Mouse (Mus musculus): ENCODE results near the gene Rpl14.

Rpl14 gene

GRCm38 (mm10) chr9:120575748-120576661, 4.8 kb downstream of the Rpl14 start:
- DNase-seq, result no peak

DNA sequence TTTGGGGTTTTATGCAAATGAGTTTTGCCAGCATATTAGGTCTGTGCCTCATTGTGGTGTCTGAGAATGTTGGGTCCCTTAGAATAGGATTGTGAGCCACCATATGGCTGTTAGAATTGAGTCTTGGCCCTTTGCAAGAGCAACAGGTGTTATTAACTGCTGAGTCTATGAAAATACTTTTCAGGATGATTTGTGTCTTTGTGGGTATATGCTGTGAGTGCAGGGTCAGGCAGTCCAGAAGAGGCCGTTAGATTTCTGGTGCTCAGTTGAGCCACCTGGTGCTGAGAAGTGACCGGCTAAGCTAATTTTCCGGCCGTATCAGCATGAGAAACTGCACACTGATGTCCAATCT, 5.4 kb downstream of the Rpl14 start:
- DNase-seq, result no peak

DNA sequence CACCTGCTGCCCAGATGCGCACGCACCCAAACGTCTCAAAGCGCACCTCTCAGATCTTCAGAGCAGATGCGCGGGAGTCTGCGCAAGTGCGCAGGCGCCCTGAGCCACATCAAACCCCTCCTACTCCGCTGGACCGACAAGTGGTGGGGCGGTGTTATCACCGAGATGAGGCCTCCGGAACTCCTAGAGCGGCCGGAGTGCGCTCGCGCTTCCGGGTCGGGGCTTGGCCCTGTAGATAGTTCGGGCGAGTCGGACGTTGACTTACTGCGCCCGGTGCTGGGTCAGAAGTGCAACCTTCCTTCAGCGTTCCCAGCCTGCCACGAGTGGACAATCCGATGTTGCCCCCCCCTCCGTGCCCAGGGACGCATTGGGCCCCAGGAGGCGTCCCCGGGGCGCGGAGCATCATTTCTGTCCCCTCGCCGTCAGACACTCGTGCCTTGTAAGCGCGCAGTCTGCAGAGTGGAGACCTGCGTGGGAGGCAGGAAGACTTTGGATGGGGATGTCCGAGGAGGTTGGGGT, 5.9 kb downstream of the Rpl14 start:
- DNase-seq, result peak; percentile 79 to 86

DNA sequence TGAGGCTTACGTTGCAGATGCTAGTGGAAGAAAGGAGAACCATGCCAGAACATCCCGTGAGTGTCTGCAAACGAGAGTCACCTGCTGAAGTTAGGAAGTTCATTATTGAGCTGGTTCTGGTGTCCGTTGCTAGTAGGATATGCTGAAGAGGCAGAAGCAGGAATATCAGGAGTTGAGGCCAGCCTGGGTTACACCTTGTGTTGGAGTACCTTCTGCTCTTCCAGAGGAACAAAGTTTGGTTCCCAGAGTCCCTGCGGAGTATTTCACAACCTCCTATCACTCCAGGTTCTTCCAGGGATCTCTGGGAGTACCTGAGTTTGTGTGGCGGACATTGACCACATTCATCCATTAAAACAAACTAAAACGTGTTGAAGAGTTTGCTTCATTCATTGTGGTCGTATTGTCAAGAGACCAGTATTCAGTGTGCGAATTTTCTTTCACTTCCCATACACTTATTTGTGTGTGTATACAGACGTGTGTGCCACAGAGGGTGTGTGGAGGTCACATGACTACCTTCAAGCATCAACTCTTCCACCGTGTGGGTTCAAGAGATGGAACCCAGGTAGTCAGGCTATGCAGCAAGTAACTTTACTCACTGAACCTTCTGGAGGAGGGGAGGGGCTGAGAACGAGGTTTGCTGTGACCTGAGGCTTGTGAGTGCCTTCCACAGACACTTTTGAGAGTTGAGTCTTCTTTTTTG, 6.6 kb downstream of the Rpl14 start:
- peak in 1 of 2 experiments; percentile 7 for DNase-seq

GRCm38 (mm10) chr9:120578701-120579100, 7.5 kb downstream of the Rpl14 start:
- DNase-seq, result no peak

GRCm38 (mm10) chr9:120579808-120580207, 8.6 kb downstream of the Rpl14 start:
- no peak for DNase-seq

DNA sequence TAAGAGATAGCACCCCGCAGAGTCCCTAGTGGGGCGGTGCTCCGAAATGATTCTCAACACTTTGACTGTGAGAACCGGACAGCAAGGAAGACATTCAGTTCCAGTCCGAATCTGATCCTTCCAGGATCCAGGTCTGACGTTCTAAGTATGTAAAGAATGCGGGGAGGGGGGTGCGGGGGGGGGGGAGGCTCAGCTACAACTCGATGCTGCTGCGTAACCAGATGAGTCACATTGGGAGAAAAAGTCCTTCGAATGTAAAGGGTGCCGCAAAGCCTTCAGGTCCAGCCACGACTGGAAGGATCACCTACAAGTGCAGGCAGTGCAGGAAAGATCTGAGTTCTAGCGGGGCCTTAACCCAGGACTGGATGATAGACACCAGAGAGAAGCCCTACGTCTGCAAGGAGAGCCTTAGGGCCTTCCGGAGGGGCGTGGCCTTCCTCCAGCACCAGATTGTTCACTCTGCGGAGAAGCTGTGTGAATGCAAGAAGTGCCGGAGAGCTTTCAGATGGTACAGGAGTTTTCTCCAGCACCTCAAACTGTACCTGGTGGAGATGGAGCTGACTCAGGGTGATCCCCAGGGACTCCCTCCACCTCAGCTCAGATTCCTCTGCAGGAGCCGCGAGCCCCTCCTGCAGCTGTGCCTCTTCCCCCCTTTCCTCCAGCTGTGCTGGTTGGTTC, 10.8 kb downstream of the Rpl14 start:
- DNase-seq, result no peak

GRCm38 (mm10) chr9:120582619-120583308, 11.5 kb downstream of the Rpl14 start:
- DNase-seq, result peak; percentile 81 to 86

DNA sequence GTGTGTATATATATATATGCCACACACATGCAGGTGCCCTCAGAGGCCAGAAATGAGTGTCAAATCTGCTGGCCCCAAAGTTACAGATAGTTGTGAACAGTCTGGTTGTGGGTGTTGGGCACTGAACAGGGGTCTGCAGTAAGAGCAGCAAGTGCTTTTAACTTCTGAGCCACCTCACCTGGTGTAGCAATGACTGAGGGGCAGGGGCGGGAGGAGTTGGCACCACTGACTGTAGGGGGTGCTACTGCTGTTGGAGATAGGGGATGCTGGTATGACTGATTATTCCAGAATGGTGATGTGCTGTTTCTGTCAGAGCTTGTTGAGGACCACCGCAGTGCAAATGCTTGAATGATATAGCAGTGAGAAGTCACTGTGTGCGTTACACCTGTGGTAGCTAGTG, 12.1 kb downstream of the Rpl14 start:
- no peak for DNase-seq

- peak; percentile 70 to 71 for DNase-seq
Observed at GRCm38 (mm10) chr9:120586546-120586945, 15.3 kb downstream of the Rpl14 start.

DNA sequence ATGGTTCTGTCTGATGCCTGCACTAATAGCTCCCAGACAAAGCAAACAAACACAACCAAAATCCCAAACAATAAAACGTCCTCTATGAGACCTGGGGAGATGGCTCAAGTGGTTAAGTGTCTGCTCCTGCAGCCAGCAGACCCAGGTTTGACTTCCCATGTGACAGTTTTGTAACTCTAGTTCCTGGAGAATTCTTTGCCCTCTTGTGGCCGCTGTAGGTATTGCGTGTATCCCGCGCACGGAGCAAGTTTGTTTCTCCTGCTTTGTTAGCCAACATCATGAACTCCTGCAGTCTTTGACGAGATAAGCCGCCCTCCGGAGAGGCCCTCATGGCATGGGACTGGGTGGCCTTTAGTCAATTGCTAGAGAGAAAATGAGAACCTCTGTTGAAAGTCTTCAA, 20.2 kb downstream of the Rpl14 start:
- peak; percentile 72 to 79 for DNase-seq

- DNase-seq, result no peak
Observed at GRCm38 (mm10) chr9:120593383-120594101, 22.3 kb downstream of the Rpl14 start.

GRCm38 (mm10) chr9:120594839-120595238, 23.6 kb downstream of the Rpl14 start:
- no peak for DNase-seq

DNA sequence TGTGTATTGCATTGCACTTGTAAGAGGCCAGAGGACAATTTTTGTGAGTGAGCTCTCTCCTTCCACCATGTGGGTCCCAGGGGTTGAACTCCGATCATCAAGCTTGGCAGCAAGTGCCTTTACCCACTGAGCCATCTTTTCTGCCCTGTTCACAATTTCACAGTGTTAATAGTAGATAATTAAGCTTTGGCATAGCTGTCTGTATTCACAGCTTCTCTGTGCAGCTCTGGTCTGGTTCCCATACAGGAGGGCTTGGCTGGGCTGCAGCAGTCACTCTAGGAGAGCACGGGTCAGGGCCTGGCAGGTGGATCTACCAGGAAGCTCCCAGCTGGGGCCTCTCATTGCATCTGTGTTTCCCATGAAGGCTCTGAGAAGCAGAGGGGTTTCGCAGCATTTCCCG, 24.1 kb downstream of the Rpl14 start:
- no peak for DNase-seq

GRCm38 (mm10) chr9:120601488-120602171, 30.4 kb downstream of the Rpl14 start:
- DNase-seq, result peak; percentile 80 to 84

DNA sequence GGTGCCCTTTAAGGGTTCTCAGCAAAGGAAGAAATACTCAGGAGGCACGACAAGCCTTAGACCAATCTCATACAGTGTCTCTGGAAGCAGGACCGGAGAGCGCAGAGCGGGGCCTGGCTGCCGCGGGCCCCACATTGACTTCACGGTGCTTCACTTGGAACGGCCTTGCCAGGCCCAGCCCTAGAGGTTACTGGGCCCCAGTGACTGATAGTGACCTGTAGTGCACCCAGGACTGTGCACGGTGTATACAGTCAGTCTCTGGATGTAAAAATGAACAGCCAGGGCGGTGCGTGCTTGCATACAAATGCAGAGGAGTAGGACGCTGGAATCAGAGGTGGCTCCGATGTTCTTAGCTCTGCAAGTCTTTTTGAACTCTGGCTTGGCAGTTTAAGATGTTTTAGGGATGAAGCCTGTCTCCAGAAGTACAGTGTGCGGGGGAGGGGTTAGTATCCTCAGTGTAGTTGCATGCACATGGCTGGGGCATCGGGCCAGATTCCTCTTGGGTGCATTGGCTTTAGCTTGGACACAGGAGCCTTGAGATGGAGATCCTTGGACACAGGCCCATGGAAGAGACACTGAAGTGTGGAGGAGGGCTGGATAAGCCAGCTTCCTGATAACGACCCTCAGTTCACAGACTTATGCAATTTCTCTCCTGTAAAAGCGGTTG, 31.1 kb downstream of the Rpl14 start:
- peak; percentile 39 to 43 for DNase-seq

GRCm38 (mm10) chr9:120602839-120603511, 31.7 kb downstream of the Rpl14 start:
- peak; percentile 92 to 95 for DNase-seq

DNA sequence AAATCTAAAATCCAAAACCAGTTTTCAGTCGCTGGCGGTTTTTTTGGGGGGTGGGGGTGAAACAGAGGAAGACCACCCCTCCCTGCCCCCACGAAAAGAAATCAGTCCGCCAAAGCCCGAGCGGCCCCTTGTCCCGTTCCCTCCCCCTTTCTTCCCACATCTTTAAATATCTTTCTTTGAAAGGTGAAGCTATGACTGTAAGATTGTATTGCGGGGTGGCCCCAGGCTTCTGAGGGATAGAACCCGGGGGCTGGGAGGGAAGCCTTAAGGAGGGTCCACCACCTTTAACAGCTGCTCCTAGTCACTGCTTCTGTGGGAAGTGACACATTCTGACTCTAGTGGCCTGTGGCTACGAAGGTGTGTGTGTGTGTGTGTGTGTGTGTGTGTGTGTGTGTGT, 32.3 kb downstream of the Rpl14 start:
- no peak for DNase-seq

DNA sequence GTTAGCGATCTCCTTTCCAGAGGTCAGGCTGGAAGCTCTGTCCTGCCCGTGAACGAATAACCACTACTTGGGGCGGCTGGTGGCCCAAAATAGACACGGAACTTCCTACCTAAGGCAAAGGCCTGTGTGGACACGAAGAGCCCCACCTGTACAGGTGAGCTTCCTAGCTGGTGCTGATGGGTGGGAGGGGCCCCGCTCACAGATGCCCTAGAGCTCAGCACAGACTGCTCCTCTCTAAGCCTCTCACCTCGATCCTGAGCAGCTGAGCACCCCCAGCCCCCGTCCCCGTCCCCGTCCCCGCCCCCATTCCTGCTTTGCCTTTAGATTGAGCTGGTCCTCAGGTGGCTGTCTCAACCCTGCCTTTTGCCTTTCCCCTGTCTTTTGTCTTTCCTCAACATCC, 32.7 kb downstream of the Rpl14 start:
- DNase-seq, result no peak

DNA sequence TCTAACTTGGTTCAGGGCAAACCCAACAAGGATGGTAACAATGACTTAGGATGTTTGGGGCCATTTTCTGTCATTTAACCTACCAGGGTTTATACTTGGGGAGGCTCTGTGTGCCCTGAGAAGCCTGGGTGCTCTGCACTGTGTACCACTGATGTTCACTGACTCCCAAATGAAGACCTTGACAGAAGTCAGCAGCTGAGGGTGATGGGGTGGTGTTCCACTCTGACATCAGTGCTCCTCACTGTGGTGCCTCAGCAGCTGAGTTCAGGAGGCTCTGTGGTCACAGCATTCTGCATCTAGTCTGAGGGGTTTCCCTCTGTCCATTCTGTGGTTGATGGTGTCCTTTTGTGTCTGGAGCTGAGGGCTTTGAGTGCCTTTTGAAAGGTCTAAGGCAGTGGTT, 39.8 kb downstream of the Rpl14 start:
- DNase-seq, result no peak

Data from cerebellum, postnatal 36 days (tissue).